Mouse (Mus musculus) liver, adult 2 months (tissue): ENCODE measurements around the gene Zfp976. TPM values are rescaled to one million over a fixed set of nuclear protein-coding genes. Genes with fewer than 3 reads are reported as not detected.
"Not testable (repeated sequence)": the region's sequence is repeated elsewhere in the genome, so short reads cannot be mapped to it uniquely, and the experiment has no call there.

ENCODE experiments used
- DNase-seq: peaks from one replicate; pipeline ENCODE4 v3.0.0-alpha.2; 2011; ENCODE audit warnings: low read depth, low spot score; ENCODE audit errors: extremely low read depth
- H3K27ac ChIP-seq: fragments of 200-500 bp; replicated peaks from 2 replicates; pipeline ENCODE4 v1.5.1; 2012; ENCODE audit warnings: low read depth, mild to moderate bottlenecking, control low read depth, inconsistent platforms, low read length; ENCODE audit not compliant: insufficient read depth
- H3K27me3 ChIP-seq: fragments of 200-500 bp; 2 replicates; pipeline ENCODE4 v1.6.1; 2012; ENCODE audit warnings: mild to moderate bottlenecking, moderate library complexity, low read length, inconsistent platforms; ENCODE audit not compliant: control insufficient read depth, insufficient read depth
- H3K36me3 ChIP-seq: fragments of 200-500 bp; 2 replicates; pipeline ENCODE4 v1.6.1; 2012; ENCODE audit warnings: low read length, inconsistent platforms; ENCODE audit not compliant: control insufficient read depth, insufficient read depth
- H3K4me1 ChIP-seq: fragments of 200-500 bp; 2 replicates; pipeline ENCODE4 v1.6.1; 2011; ENCODE audit warnings: low read length; ENCODE audit not compliant: control insufficient read depth, insufficient read depth
- H3K4me3 ChIP-seq: fragments of 200-500 bp; 2 replicates; pipeline ENCODE4 v1.5.1; 2011; ENCODE audit warnings: low read depth, mild to moderate bottlenecking, control low read depth, low read length, moderate library complexity; ENCODE audit not compliant: insufficient read depth
- H3K79me2 ChIP-seq: fragments of 200-500 bp; 2 replicates; pipeline ENCODE4 v1.6.1; 2012; ENCODE audit warnings: inconsistent platforms, mild to moderate bottlenecking, low read length, moderate library complexity; ENCODE audit not compliant: control insufficient read depth, insufficient read depth
- H3K9ac ChIP-seq: fragments of 200-500 bp; 2 replicates; pipeline ENCODE4 v1.6.1; 2012; ENCODE audit warnings: low read depth, mild to moderate bottlenecking, control low read depth, inconsistent platforms, low read length
- WGBS: fragments of 180-500 bp; shearing (Covaris S2); methylation state at CpG from one replicate; pipeline ENCODE4 v1.1.7; 2018; 5-methylcytosine and 5-hydroxymethylcytosine counted together
- polyA plus RNA-seq: library from polyadenylated mRNA; depleted of rRNA; stranded (reverse); fragments of >200 nt; gene quantifications from 2 replicates; pipeline ENCODE4 v1.2.3, GENCODE M21; 2012; rRNA removed
- total RNA-seq: library from RNA; depleted of rRNA; stranded (reverse); fragments of >200 nt; gene quantifications from 2 replicates; pipeline ENCODE4 v1.2.3, GENCODE M21; 2014; rRNA removed

Zfp976 gene
- total RNA-seq, result 2.1 and 4.0 TPM in 2 replicates
- 0.24 and 0.26 TPM in 2 replicates for polyA plus RNA-seq

DNA sequence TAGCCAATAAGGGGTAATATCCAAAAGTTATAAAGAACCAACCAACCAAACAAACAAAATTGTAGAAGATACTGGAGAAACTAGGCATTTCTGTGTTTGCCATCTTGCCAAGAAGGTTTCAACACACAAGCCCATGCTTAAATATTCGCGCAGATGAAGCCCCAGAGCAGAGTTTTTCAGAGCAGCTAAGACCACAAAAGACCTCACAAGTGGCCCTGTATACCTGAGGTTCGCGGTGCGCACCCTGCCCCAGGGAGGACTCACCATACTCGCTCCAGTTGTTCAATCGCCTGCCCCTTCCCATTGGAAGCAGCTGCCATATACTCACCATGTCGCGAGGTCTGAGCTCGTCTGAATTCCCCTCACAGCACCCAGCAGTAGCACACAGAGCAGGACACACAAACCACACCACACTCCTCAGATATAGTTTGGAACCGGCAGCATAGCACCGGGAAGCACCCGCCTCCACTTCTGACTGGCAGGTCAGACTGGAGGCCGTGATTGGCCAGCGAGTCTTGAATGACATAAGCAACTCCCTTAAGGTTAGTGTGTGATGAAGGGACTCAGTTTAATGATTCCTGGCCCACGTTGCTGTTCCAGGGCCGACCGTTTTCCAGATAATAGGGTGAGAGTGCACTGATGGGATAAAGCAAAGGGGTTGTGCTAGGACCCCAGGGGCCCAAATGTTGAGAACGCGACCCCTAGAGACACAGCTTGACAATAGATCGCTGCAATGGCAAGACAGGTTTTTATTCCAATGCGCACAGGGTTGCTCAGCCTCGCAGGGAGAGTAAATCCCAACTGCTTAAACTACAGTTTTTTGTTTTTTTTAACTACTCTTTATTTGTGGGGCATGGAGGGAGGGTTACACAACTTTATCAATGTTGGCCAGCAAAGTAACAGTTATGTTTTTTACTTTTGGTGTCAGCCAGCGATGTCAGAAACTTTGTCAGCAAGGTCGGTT, at the start of gene Zfp976:
Gene Zfp976, minus strand, starts transcription at position 437 of the 964 bp plus-strand sequence.
- Histone ChIP-seq H3K9ac (peak within 1 kb of the TSS; percentile 61), H3K27ac (peak within 1 kb of the TSS; percentile 57), H3K4me3 (peak within 1 kb of the TSS; percentile 68)
- H3K4me1 ChIP-seq, H3K27me3 ChIP-seq, H3K79me2 ChIP-seq, H3K36me3 ChIP-seq: not testable (repeated sequence)
- peak; percentile 89 for DNase-seq
- WGBS, result 2% methylated on average over 25 of the region's 25 CpGs

- H3K79me2 ChIP-seq, H3K4me3 ChIP-seq, H3K36me3 ChIP-seq, H3K4me1 ChIP-seq, H3K27me3 ChIP-seq, H3K9ac ChIP-seq, H3K27ac ChIP-seq, DNase-seq: not testable (repeated sequence)
- 96% methylated on average over 6 of the region's 6 CpGs for WGBS
These were observed 37.7 kb upstream of the Zfp976 start for GRCm38 (mm10) chr7:42680081-42680480.

DNA sequence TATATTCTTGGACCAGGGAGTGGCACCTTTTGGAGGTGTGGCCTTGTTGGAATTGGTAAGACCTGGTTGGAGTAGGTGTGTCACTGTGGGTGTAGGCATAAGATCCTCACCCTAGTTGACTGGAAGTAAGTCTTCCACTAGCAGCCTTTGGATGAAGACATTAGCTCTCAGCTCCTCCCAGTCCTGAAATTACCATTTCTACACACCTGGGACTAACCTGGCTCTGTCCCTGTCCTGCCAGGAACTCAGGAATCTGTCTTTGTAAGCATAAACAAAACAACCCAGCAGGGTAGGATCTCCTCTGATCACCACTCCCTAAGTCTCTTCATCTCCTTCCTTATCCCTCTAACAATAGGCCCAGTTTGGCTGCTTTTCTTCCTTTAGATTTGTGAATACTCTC, 37.3 kb upstream of the Zfp976 start:
- not testable (repeated sequence) for H3K36me3 ChIP-seq, H3K9ac ChIP-seq

DNA sequence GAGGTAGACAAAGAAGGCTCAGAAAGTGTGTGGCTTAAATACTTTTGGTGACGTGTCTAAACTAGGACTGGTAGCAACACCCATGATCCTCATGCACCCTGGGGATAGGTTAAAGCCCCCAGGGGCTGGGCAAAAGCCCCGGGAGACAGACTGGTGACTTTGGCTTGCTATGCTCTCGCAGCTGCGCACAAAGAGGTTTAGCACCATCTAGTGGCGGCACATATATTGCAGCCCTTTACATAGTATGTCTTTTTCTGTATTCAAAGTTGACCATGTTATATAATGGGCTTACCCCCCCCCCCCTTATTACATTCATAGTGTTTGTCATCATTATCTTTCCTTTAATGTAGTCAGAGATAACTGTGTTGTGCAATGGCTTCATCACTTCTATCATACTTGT, 17.8 kb upstream of the Zfp976 start:
- H3K79me2 ChIP-seq, H3K9ac ChIP-seq, H3K27ac ChIP-seq, H3K36me3 ChIP-seq, DNase-seq, H3K4me1 ChIP-seq, H3K27me3 ChIP-seq, H3K4me3 ChIP-seq: not testable (repeated sequence)
- 72% methylated on average over 5 of the region's 5 CpGs for WGBS

More for the DNA sequence above, 37.3 kb upstream of the Zfp976 start:
- not testable (repeated sequence) for H3K79me2 ChIP-seq, H3K4me3 ChIP-seq, H3K27ac ChIP-seq, H3K4me1 ChIP-seq, H3K27me3 ChIP-seq, DNase-seq

GRCm38 (mm10) chr7:42655211-42655610, 12.8 kb upstream of the Zfp976 start:
- 67% methylated on average over 2 of the region's 2 CpGs for WGBS
- H3K27ac ChIP-seq, H3K27me3 ChIP-seq, H3K9ac ChIP-seq, H3K79me2 ChIP-seq, DNase-seq, H3K4me3 ChIP-seq, H3K4me1 ChIP-seq, H3K36me3 ChIP-seq: not testable (repeated sequence)

DNA sequence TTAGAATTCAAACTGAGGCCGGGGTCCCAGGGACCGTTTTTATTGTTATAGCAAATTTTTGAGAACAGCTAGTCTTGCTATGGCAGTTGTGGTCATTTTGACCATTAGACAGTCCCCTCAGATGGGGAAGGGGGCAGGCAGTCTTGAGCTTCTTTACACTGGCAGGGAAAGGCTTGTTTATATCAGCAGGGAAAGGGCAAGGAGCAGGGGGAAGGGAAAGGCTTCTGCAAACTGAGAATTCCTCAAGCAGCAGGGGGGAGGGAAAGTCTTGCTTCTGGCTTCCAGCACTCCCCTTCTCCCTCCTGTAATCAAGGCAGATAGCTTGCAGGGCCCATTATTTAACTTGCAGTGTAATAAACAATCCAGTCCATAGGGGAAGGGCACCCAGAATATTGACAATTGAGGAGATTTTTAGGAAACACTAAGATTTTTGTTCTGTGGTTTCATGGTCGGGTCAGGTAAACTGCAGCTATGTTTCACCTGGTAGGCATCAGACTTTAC, 782 bp upstream of the Zfp976 start:
- H3K4me3 ChIP-seq, H3K36me3 ChIP-seq, H3K27ac ChIP-seq, H3K9ac ChIP-seq, H3K79me2 ChIP-seq, H3K27me3 ChIP-seq, H3K4me1 ChIP-seq: not testable (repeated sequence)
- 26% methylated on average over 3 of the region's 3 CpGs for WGBS
- peak; percentile 3 for DNase-seq

- H3K9ac ChIP-seq, H3K79me2 ChIP-seq, DNase-seq, H3K36me3 ChIP-seq, H3K4me3 ChIP-seq, H3K27ac ChIP-seq, H3K4me1 ChIP-seq, H3K27me3 ChIP-seq: not testable (repeated sequence)
These were observed 11.4 kb downstream of the Zfp976 start for GRCm38 (mm10) chr7:42631031-42631430.

- not testable (repeated sequence) for H3K79me2 ChIP-seq, DNase-seq, H3K27ac ChIP-seq, H3K4me1 ChIP-seq, H3K9ac ChIP-seq, H3K27me3 ChIP-seq, H3K4me3 ChIP-seq, H3K36me3 ChIP-seq
These were observed 46.7 kb downstream of the Zfp976 start for GRCm38 (mm10) chr7:42595666-42596065.

DNA sequence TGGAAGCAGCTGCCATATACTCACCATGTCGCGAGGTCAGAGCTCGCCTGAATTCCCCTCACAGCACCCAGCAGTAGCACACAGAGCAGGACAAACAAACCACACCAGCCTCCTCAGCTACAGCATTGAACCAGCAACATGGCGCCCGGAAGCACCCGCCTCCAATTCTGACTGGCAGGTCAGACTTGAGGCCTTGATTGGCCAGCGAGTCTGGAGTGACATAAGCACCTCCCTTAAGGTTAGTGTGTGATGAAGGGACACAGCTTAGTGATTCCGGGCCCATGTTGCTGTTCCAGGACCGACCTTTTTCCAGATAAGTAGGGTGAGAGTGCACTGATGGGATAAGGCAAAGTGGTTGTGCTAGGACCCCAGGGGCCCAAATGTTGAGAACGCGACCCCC, 50.0 kb downstream of the Zfp976 start, which contains the start of gene Zfp977:
Gene Zfp977, minus strand, starts transcription at position 135 of the 400 bp plus-strand sequence.
- H3K9ac ChIP-seq, H3K4me3 ChIP-seq, DNase-seq, H3K27ac ChIP-seq, H3K27me3 ChIP-seq, H3K36me3 ChIP-seq, H3K79me2 ChIP-seq, H3K4me1 ChIP-seq: not testable (repeated sequence)
- 92% methylated on average over 11 of the region's 11 CpGs for WGBS
